Mouse (Mus musculus): ENCODE data around the gene Aig1.

The Aig1 gene

GRCm38 (mm10) chr10:13844864-13845263 is 23.9 kb downstream of the Aig1 start:
- peak; percentile 81 for DNase-seq

- DNase-seq = no peak
Observed at GRCm38 (mm10) chr10:13843746-13844145, 25.0 kb downstream of the Aig1 start.

GRCm38 (mm10) chr10:13842855-13843254 is 25.9 kb downstream of the Aig1 start:
- DNase-seq = peak; percentile 57

- DNase-seq = no peak
Observed at GRCm38 (mm10) chr10:13838511-13839126, 30.2 kb downstream of the Aig1 start.

GRCm38 (mm10) chr10:13837709-13838456 is 30.9 kb downstream of the Aig1 start:
- DNase-seq = no peak

- no peak for DNase-seq
Observed at GRCm38 (mm10) chr10:13836956-13837355, 31.8 kb downstream of the Aig1 start.

- no peak for DNase-seq
Observed at GRCm38 (mm10) chr10:13835737-13836475, 32.9 kb downstream of the Aig1 start.

- DNase-seq = peak; percentile 13
Observed at GRCm38 (mm10) chr10:13834056-13834455, 34.7 kb downstream of the Aig1 start.

GRCm38 (mm10) chr10:13833066-13833566 is 35.7 kb downstream of the Aig1 start:
- no peak for DNase-seq

GRCm38 (mm10) chr10:13832546-13833033 is 36.2 kb downstream of the Aig1 start:
- DNase-seq = no peak

GRCm38 (mm10) chr10:13827150-13827549 is 41.6 kb downstream of the Aig1 start:
- DNase-seq = no peak

- DNase-seq = no peak
Observed at GRCm38 (mm10) chr10:13813591-13813990, 55.2 kb downstream of the Aig1 start.

GRCm38 (mm10) chr10:13808291-13808690 is 60.5 kb downstream of the Aig1 start:
- no peak for DNase-seq

GRCm38 (mm10) chr10:13806806-13807205 is 62.0 kb downstream of the Aig1 start:
- DNase-seq = no peak

- DNase-seq = no peak
Observed at GRCm38 (mm10) chr10:13801296-13801695, 67.5 kb downstream of the Aig1 start.

GRCm38 (mm10) chr10:13793458-13793857 is 75.3 kb downstream of the Aig1 start:
- DNase-seq = no peak

- DNase-seq = no peak
Observed at GRCm38 (mm10) chr10:13792788-13793187, 76.0 kb downstream of the Aig1 start.

GRCm38 (mm10) chr10:13789604-13790003 is 79.2 kb downstream of the Aig1 start:
- DNase-seq = no peak

- DNase-seq = no peak
Observed at GRCm38 (mm10) chr10:13788057-13788456, 80.7 kb downstream of the Aig1 start.

GRCm38 (mm10) chr10:13782774-13783173 is 86.0 kb downstream of the Aig1 start:
- peak; percentile 80 for DNase-seq

- no peak for DNase-seq
Observed at GRCm38 (mm10) chr10:13782235-13782757, 86.5 kb downstream of the Aig1 start.

- peak; percentile 37 for DNase-seq
Observed at GRCm38 (mm10) chr10:13776014-13776413, 92.8 kb downstream of the Aig1 start.

GRCm38 (mm10) chr10:13775411-13775810 is 93.4 kb downstream of the Aig1 start:
- DNase-seq = no peak
